Mouse (Mus musculus): Measurements from ENCODE around the gene Gm36210. TPM values are rescaled to one million over a fixed set of nuclear protein-coding genes. Genes with fewer than 3 reads are reported as not detected.

Gene Gm36210
- total and polyA plus RNA-seq, 3 experiments = 0.15 to 0.97 TPM; not detected in 1

GRCm38 (mm10) chr7:4950561-4951342 is 44.4 kb upstream of the Gm36210 start:
- no peak overlapping the region for H3K27ac ChIP-seq (ENCODE audit: control insufficient read depth, low read depth, low read length)
- DNase-seq (ENCODE audit: low read depth, low spot score) = no peak
- no peaks in the 10 kb centered on the region for H3K9me3 ChIP-seq (replicated peaks; ENCODE audit: insufficient read depth, low read length)
- H3K4me3 ChIP-seq (ENCODE audit: control insufficient read depth in 1 of 2, insufficient read depth in 1 of 2, low read depth in 2 of 2, low read length in 2 of 2) = no peak overlapping the region
- no peak overlapping the region for H3K9ac ChIP-seq (ENCODE audit: control insufficient read depth, low read depth, low read length, poor library complexity, severe bottlenecking)
- no peaks in the 10 kb centered on the region for H3K79me2 ChIP-seq (ENCODE audit: control insufficient read depth, insufficient read depth, low read length, poor library complexity)
- H3K4me1 ChIP-seq (ENCODE audit: control insufficient read depth in 1 of 2, insufficient read depth in 2 of 2, low read length in 2 of 2) = no peaks in the 10 kb centered on the region
- H3K36me3 ChIP-seq (ENCODE audit: control insufficient read depth in 1 of 2, insufficient read depth in 2 of 2, low read length in 2 of 2) = no peaks in the 10 kb centered on the region
- TF ChIP-seq ZNF384 (IDR thresholded peaks at IDR 0.05; ENCODE audit: low read depth, low read length) (no peak), MYB (IDR thresholded peaks at IDR 0.05; ENCODE audit: low read depth, low read length) (no peak), ZC3H11A (IDR thresholded peaks at IDR 0.05; ENCODE audit: low read depth, low read length) (no peak), RAD21 (IDR thresholded peaks at IDR 0.05; ENCODE audit: low read depth, low read length) (no peak), JUND (IDR thresholded peaks at IDR 0.05; ENCODE audit: low read depth, low read length) (no peak), EP300 (IDR thresholded peaks at IDR 0.05; ENCODE audit: low read depth in 1 of 2, low read length in 2 of 2) (no peak)
- peaks cover 0 to 1% of the 10 kb centered on the region in 2 experiments; a peak in 2 of 4 replicates for H3K27me3 ChIP-seq (ENCODE audit: control insufficient read depth in 1 of 2, insufficient read depth in 2 of 2, low read length in 2 of 2)

GRCm38 (mm10) chr7:4948386-4948785 is 42.1 kb upstream of the Gm36210 start:
- DNase-seq (ENCODE audit: low read depth, low spot score) = no peak

GRCm38 (mm10) chr7:4947855-4948254 is 41.5 kb upstream of the Gm36210 start:
- TF ChIP-seq MYC (IDR thresholded peaks at IDR 0.05; ENCODE audit: low read depth, low read length) (no peak), MEF2A (IDR thresholded peaks at IDR 0.05; ENCODE audit: extremely low read depth, insufficient replicate concordance, low read depth, low read length, poor library complexity, severe bottlenecking) (no peak), ELF1 (IDR thresholded peaks at IDR 0.05; ENCODE audit: low read depth, low read length) (no peak), RAD21 (IDR thresholded peaks at IDR 0.05; ENCODE audit: low read depth, low read length) (no peak), TBP (IDR thresholded peaks at IDR 0.05; ENCODE audit: low read depth, low read length) (no peak), EP300 (IDR thresholded peaks at IDR 0.05; ENCODE audit: low read depth in 1 of 2, low read length in 2 of 2) (no peak), TCF12 (IDR thresholded peaks at IDR 0.05; ENCODE audit: low read depth, low read length) (no peak)
- no peak for DNase-seq (ENCODE audit: low read depth, low spot score)
- Histone ChIP-seq H3K9ac (ENCODE audit: control insufficient read depth, low read depth, low read length, poor library complexity, severe bottlenecking) (no peak overlapping the region), H3K4me3 (ENCODE audit: control insufficient read depth in 1 of 2, insufficient read depth in 1 of 2, low read depth in 2 of 2, low read length in 2 of 2) (no peak overlapping the region), H3K36me3 (ENCODE audit: control insufficient read depth in 1 of 2, insufficient read depth in 2 of 2, low read length in 2 of 2) (no peaks in the 10 kb centered on the region), H3K79me2 (ENCODE audit: control insufficient read depth, insufficient read depth, low read length, poor library complexity) (no peaks in the 10 kb centered on the region), H3K9me3 (replicated peaks; ENCODE audit: insufficient read depth, low read length) (no peaks in the 10 kb centered on the region), H3K4me1 (ENCODE audit: control insufficient read depth in 1 of 2, insufficient read depth in 2 of 2, low read length in 2 of 2) (no peaks in the 10 kb centered on the region), H3K27me3 (ENCODE audit: control insufficient read depth in 1 of 2, insufficient read depth in 2 of 2, low read length in 2 of 2) (no peaks in the 10 kb centered on the region), H3K27ac (ENCODE audit: control insufficient read depth, low read depth, low read length) (no peak overlapping the region)

More at GRCm38 (mm10) chr7:4948386-4948785, 42.1 kb upstream of the Gm36210 start:
- no peaks in the 10 kb centered on the region for H3K36me3 ChIP-seq (ENCODE audit: control insufficient read depth in 1 of 2, insufficient read depth in 2 of 2, low read length in 2 of 2)
- no peaks in the 10 kb centered on the region for H3K79me2 ChIP-seq (ENCODE audit: control insufficient read depth, insufficient read depth, low read length, poor library complexity)
- H3K27ac ChIP-seq (ENCODE audit: control insufficient read depth, low read depth, low read length) = no peak overlapping the region
- no peaks in the 10 kb centered on the region for H3K4me1 ChIP-seq (ENCODE audit: control insufficient read depth in 1 of 2, insufficient read depth in 2 of 2, low read length in 2 of 2)
- no peaks in the 10 kb centered on the region for H3K9me3 ChIP-seq (replicated peaks; ENCODE audit: insufficient read depth, low read length)
- H3K4me3 ChIP-seq (ENCODE audit: control insufficient read depth in 1 of 2, insufficient read depth in 1 of 2, low read depth in 2 of 2, low read length in 2 of 2) = no peak overlapping the region
- TF ChIP-seq SIN3A (IDR thresholded peaks at IDR 0.05; ENCODE audit: low read length) (no peak), MYB (IDR thresholded peaks at IDR 0.05; ENCODE audit: low read depth, low read length) (no peak), E2F4 (IDR thresholded peaks at IDR 0.05; ENCODE audit: borderline replicate concordance, low read depth, low read length) (no peak), GABPA (IDR thresholded peaks at IDR 0.05; ENCODE audit: low read depth, low read length) (no peak), BHLHE40 (IDR thresholded peaks at IDR 0.05; ENCODE audit: borderline replicate concordance, low read depth, low read length) (no peak)
- H3K9ac ChIP-seq (ENCODE audit: control insufficient read depth, low read depth, low read length, poor library complexity, severe bottlenecking) = no peak overlapping the region
- no peaks in the 10 kb centered on the region for H3K27me3 ChIP-seq (ENCODE audit: control insufficient read depth in 1 of 2, insufficient read depth in 2 of 2, low read length in 2 of 2)

Measured in MEL (cell line).